Mouse (Mus musculus) intestine, postnatal 0 days (tissue): ENCODE measurements around the gene Cdkn1b. TPM values are rescaled to one million over a fixed set of nuclear protein-coding genes. Genes with fewer than 3 reads are reported as not detected.

Source experiments
- ATAC-seq: fragments of 200-750 bp; cut with Nextera tagmentation; 2 replicates; pipeline ENCODE4 v1.8.0; 2017; ENCODE audit warnings: mild to moderate bottlenecking, moderate TSS enrichment, moderate library complexity
- H3K27ac ChIP-seq: fragments of 300-500 bp; sonication (generic); 2 replicates; pipeline ENCODE4 v1.5.1; 2014; ENCODE audit warnings: mild to moderate bottlenecking, low read depth, low read length, moderate library complexity
- H3K27me3 ChIP-seq: fragments of 300-500 bp; sonication (generic); replicated peaks from 2 replicates; pipeline ENCODE4 v1.6.1; 2014; ENCODE audit warnings: low read length, mixed read lengths; ENCODE audit not compliant: control insufficient read depth, insufficient read depth
- H3K36me3 ChIP-seq: fragments of 300-500 bp; sonication (generic); 2 replicates; pipeline ENCODE4 v1.6.1; 2014; ENCODE audit warnings: mild to moderate bottlenecking, moderate library complexity; ENCODE audit not compliant: control insufficient read depth, insufficient read depth
- H3K4me1 ChIP-seq: fragments of 300-500 bp; sonication (generic); replicated peaks from 2 replicates; pipeline ENCODE4 v1.6.1; 2014; ENCODE audit warnings: antibody characterized with exemption, low read length, mixed read lengths; ENCODE audit not compliant: control insufficient read depth, insufficient read depth
- H3K4me2 ChIP-seq: fragments of 300-500 bp; sonication (generic); replicated peaks from 2 replicates; pipeline ENCODE4 v1.6.1; 2014; ENCODE audit warnings: low read depth, mild to moderate bottlenecking, moderate library complexity
- H3K4me3 ChIP-seq: fragments of 300-500 bp; sonication (generic); 2 replicates; pipeline ENCODE4 v1.5.1; 2014; ENCODE audit warnings: low read depth, low read length
- H3K9ac ChIP-seq: fragments of 300-500 bp; sonication (generic); 2 replicates; pipeline ENCODE4 v1.6.1; 2014; ENCODE audit warnings: mild to moderate bottlenecking, low read depth, low read length
- H3K9me3 ChIP-seq: fragments of 300-500 bp; sonication (generic); 2 replicates; pipeline ENCODE4 v1.6.1; 2016; ENCODE audit warnings: mixed run types; ENCODE audit not compliant: control insufficient read depth
- CTCF ChIP-seq: sonication (generic); IDR thresholded peaks from 2 replicates; pipeline ENCODE4 v1.5.1; 2016; ENCODE audit warnings: low read depth, mild to moderate bottlenecking, control low read depth, antibody characterized with exemption, moderate library complexity
- WGBS: fragments of 180-500 bp; shearing (Covaris S2); extraction: QIAGEN DNeasy Blood & Tissue Kit; methylation state at CpG from one replicate; pipeline ENCODE4 v1.1.7; 2014; 5-methylcytosine and 5-hydroxymethylcytosine counted together
- polyA plus RNA-seq: library from polyadenylated mRNA; unstranded; fragments of >200 nt; fragmentation: Nextera tagmentation; extraction: Ambion mirVana; gene quantifications from 2 replicates; pipeline ENCODE4 v1.2.1, GENCODE M21; 2015

Cdkn1b gene
- polyA plus RNA-seq, 1 experiment from 2014 or later = 14.8 TPM

- Histone ChIP-seq H3K36me3 (no peaks in the 10 kb centered on the region; the same call in 1 of the 2 replicates), H3K27ac (no peak overlapping the region), H3K9me3 (no peaks in the 10 kb centered on the region), H3K4me2 (no peak overlapping the region), H3K9ac (no peak overlapping the region), H3K4me3 (no peak overlapping the region), H3K27me3 (no peaks in the 10 kb centered on the region), H3K4me1 (no peaks in the 10 kb centered on the region)
- no peak for ATAC-seq
- 76% methylated on average over 5 of the region's 5 CpGs for WGBS
- TF ChIP-seq CTCF = no peak
Observed at GRCm38 (mm10) chr6:134951364-134951763, 31.2 kb downstream of the Cdkn1b start.

- no peak for TF ChIP-seq CTCF
- Histone ChIP-seq H3K9me3 (no peaks in the 10 kb centered on the region), H3K27ac (no peak overlapping the region), H3K36me3 (no peaks in the 10 kb centered on the region; the same call in 1 of the 2 replicates), H3K9ac (no peak overlapping the region), H3K4me1 (no peaks in the 10 kb centered on the region), H3K27me3 (no peaks in the 10 kb centered on the region), H3K4me2 (no peak overlapping the region), H3K4me3 (no peak overlapping the region)
- ATAC-seq = no peak
- 83% methylated on average over 11 of the region's 11 CpGs for WGBS
Observed at GRCm38 (mm10) chr6:134953976-134954375, 33.8 kb downstream of the Cdkn1b start.

- no peaks in the 10 kb centered on the region for H3K27me3 ChIP-seq
- H3K4me2 ChIP-seq = no peak overlapping the region
- WGBS = 82% methylated on average over 4 of the region's 4 CpGs
- no peaks in the 10 kb centered on the region for H3K36me3 ChIP-seq
- H3K4me3 ChIP-seq = no peak overlapping the region
- H3K4me1 ChIP-seq = no peaks in the 10 kb centered on the region
- no peak overlapping the region for H3K27ac ChIP-seq
- no peak overlapping the region for H3K9ac ChIP-seq
- ATAC-seq = no peak
- H3K9me3 ChIP-seq = no peaks in the 10 kb centered on the region
- peak; percentile 38 for TF ChIP-seq CTCF
Observed at GRCm38 (mm10) chr6:134956388-134956787, 36.2 kb downstream of the Cdkn1b start.

- Histone ChIP-seq H3K4me3 (no peak overlapping the region), H3K36me3 (no peaks in the 10 kb centered on the region), H3K9me3 (0 out of 2 replicates have a peak, but pooled peaks cover 4% of the 10 kb centered on the region), H3K27ac (no peak overlapping the region), H3K9ac (no peak overlapping the region), H3K4me2 (no peak overlapping the region), H3K27me3 (no peaks in the 10 kb centered on the region), H3K4me1 (no peaks in the 10 kb centered on the region)
- ATAC-seq = no peak
- TF ChIP-seq CTCF = no peak
- WGBS = 75% methylated on average over 5 of the region's 5 CpGs
Observed at GRCm38 (mm10) chr6:134961286-134961685, 41.1 kb downstream of the Cdkn1b start.

GRCm38 (mm10) chr6:134961858-134962517, 41.8 kb downstream of the Cdkn1b start:
- no peaks in the 10 kb centered on the region for H3K27me3 ChIP-seq
- no peak overlapping the region for H3K27ac ChIP-seq
- 0 out of 2 replicates have a peak, but pooled peaks cover 4% of the 10 kb centered on the region for H3K9me3 ChIP-seq
- TF ChIP-seq CTCF = no peak
- H3K4me1 ChIP-seq = no peaks in the 10 kb centered on the region
- no peaks in the 10 kb centered on the region for H3K36me3 ChIP-seq
- H3K4me2 ChIP-seq = no peak overlapping the region
- H3K9ac ChIP-seq = no peak overlapping the region
- no peak overlapping the region for H3K4me3 ChIP-seq
- 45% methylated on average over 9 of the region's 9 CpGs for WGBS
- no peak for ATAC-seq

- H3K9me3 ChIP-seq = 0 out of 2 replicates have a peak, but pooled peaks cover 4% of the 10 kb centered on the region
- TF ChIP-seq CTCF = no peak
- no peak for ATAC-seq
- no peak overlapping the region for H3K27ac ChIP-seq
- 71% methylated on average over 5 of the region's 5 CpGs for WGBS
- H3K4me3 ChIP-seq = no peak overlapping the region
- H3K4me2 ChIP-seq = no peak overlapping the region
- no peaks in the 10 kb centered on the region for H3K4me1 ChIP-seq
- no peak overlapping the region for H3K9ac ChIP-seq
- H3K36me3 ChIP-seq = no peaks in the 10 kb centered on the region
- H3K27me3 ChIP-seq = no peaks in the 10 kb centered on the region
Observed at GRCm38 (mm10) chr6:134962518-134962893, 42.3 kb downstream of the Cdkn1b start.

GRCm38 (mm10) chr6:134963910-134964309, 43.7 kb downstream of the Cdkn1b start:
- WGBS = 75% methylated on average over 2 of the region's 2 CpGs
- TF ChIP-seq CTCF = no peak

More at GRCm38 (mm10) chr6:134963910-134964309, 43.7 kb downstream of the Cdkn1b start:
- Histone ChIP-seq H3K9ac (no peak overlapping the region), H3K27me3 (no peaks in the 10 kb centered on the region), H3K4me1 (no peaks in the 10 kb centered on the region), H3K9me3 (0 out of 2 replicates have a peak, but pooled peaks cover 4% of the 10 kb centered on the region), H3K4me2 (no peak overlapping the region), H3K27ac (no peak overlapping the region), H3K4me3 (no peak overlapping the region), H3K36me3 (no peaks in the 10 kb centered on the region)
- ATAC-seq = no peak
